Mouse (Mus musculus): Measurements from ENCODE around the gene Myl6b. TPM values are rescaled to one million over a fixed set of nuclear protein-coding genes. Genes with fewer than 3 reads are reported as not detected.

Myl6b gene
- polyA plus RNA-seq, 1 experiment from 2014 or later, result 5.5 TPM

GRCm38 (mm10) chr10:128489380-128489779 is 9.1 kb downstream of the Myl6b start:
- Histone ChIP-seq H3K9me3 (ENCODE audit: low read length) (no peaks in the 10 kb centered on the region), H3K27me3 (replicated peaks; ENCODE audit: insufficient read depth, low read length) (no peaks in the 10 kb centered on the region), H3K4me1 (ENCODE audit: insufficient read depth, low read depth, low read length) (no peaks in the 10 kb centered on the region), H3K27ac (ENCODE audit: low read length) (no peak overlapping the region), H3K4me3 (ENCODE audit: low read depth, low read length) (no peak overlapping the region), H3K4me2 (replicated peaks; ENCODE audit: low read depth, low read length) (no peak overlapping the region), H3K36me3 (ENCODE audit: insufficient read depth, low read length) (peaks cover 33% of the 10 kb centered on the region), H3K9ac (replicated peaks; ENCODE audit: low read depth) (no peak overlapping the region)
- ATAC-seq (no peak), DNase-seq (ENCODE audit: low spot score) (peak; percentile 50)
- 46% methylated on average over 5 of the region's 5 CpGs for WGBS
- TF ChIP-seq EP300 (IDR thresholded peaks at IDR 0.05) (no peak), CTCF (IDR thresholded peaks at IDR 0.05) (no peak)

DNA sequence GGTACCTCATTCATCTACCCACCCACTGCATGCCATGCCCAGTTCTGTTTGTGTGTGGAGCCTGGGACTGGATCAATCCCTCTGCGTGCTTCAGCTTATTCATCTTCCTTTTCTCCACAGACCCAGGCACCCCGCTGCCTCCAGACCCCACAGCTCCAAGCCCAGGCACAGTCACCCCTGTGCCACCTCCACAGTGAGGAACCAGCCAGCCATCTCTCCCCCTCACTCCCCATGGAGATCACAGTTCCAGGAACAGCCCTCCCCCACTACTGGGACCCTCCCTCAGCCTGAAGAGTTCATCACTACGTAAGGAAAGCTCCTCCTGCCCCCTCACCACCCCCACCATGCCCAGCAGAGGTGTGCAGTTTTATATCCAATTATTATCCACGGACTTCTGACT is 9.7 kb downstream of the Myl6b start:
- 69% methylated on average over 4 of the region's 4 CpGs for WGBS
- Histone ChIP-seq H3K27ac (ENCODE audit: low read length) (no peak overlapping the region), H3K9me3 (ENCODE audit: low read length) (no peaks in the 10 kb centered on the region), H3K4me3 (ENCODE audit: low read depth, low read length) (no peak overlapping the region), H3K4me2 (replicated peaks; ENCODE audit: low read depth, low read length) (no peak overlapping the region), H3K27me3 (replicated peaks; ENCODE audit: insufficient read depth, low read length) (no peaks in the 10 kb centered on the region), H3K36me3 (ENCODE audit: insufficient read depth, low read length) (peaks cover 35% of the 10 kb centered on the region), H3K4me1 (ENCODE audit: insufficient read depth, low read depth, low read length) (no peaks in the 10 kb centered on the region), H3K9ac (replicated peaks; ENCODE audit: low read depth) (no peak overlapping the region)
- TF ChIP-seq CTCF (IDR thresholded peaks at IDR 0.05), result no peak
- TF ChIP-seq EP300 (IDR thresholded peaks at IDR 0.05), result no peak
- DNase-seq (ENCODE audit: low spot score) (no peak), ATAC-seq (no peak)

DNA sequence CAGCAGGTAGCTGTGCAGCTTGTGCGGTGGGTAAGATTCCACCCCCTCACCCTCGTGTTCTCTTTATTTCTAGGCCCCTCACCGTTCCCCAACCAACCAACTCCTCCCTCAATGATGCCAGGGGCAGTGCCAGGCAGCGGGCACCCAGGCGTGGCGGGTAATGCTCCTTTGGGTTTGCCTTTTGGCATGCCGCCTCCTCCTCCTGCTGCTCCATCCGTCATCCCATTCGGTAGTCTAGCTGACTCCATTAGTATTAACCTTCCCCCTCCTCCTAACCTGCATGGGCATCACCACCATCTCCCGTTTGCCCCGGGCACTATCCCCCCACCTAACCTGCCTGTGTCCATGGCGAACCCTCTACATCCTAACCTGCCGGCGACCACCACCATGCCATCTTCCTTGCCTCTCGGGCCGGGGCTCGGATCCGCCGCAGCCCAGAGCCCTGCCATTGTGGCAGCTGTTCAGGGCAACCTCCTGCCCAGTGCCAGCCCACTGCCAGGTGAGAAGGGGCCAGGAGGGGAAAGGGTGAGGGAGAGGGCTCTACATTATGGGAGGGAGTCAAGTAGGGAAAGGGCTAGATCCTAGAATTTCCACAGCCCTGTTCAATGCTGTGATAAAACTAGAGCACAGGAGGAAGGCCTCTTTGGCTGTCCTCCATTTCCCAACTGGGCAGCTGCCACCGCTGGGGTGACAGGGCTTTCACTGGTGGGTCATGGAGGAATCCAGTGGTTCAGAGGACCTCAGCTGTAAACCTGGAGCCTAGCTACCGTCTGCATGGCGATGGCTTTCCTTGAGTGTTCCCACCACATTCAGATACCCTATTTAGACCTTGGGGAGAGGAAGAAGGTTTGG is 10.4 kb downstream of the Myl6b start:
- WGBS, result 88% methylated on average over 22 of the region's 22 CpGs
- TF ChIP-seq EP300 (IDR thresholded peaks at IDR 0.05) (no peak), CTCF (IDR thresholded peaks at IDR 0.05) (no peak)
- no peaks in the 10 kb centered on the region for H3K9me3 ChIP-seq (ENCODE audit: low read length)
- peaks cover 39% of the 10 kb centered on the region for H3K36me3 ChIP-seq (ENCODE audit: insufficient read depth, low read length)
- ATAC-seq (no peak), DNase-seq (ENCODE audit: low spot score) (no peak)
- no peak overlapping the region for H3K4me2 ChIP-seq (replicated peaks; ENCODE audit: low read depth, low read length)
- H3K27ac ChIP-seq (ENCODE audit: low read length), result no peak overlapping the region
- H3K27me3 ChIP-seq (replicated peaks; ENCODE audit: insufficient read depth, low read length), result no peaks in the 10 kb centered on the region
- H3K9ac ChIP-seq (replicated peaks; ENCODE audit: low read depth), result no peak overlapping the region
- H3K4me3 ChIP-seq (ENCODE audit: low read depth, low read length), result no peak overlapping the region
- H3K4me1 ChIP-seq (ENCODE audit: insufficient read depth, low read depth, low read length), result no peaks in the 10 kb centered on the region

DNA sequence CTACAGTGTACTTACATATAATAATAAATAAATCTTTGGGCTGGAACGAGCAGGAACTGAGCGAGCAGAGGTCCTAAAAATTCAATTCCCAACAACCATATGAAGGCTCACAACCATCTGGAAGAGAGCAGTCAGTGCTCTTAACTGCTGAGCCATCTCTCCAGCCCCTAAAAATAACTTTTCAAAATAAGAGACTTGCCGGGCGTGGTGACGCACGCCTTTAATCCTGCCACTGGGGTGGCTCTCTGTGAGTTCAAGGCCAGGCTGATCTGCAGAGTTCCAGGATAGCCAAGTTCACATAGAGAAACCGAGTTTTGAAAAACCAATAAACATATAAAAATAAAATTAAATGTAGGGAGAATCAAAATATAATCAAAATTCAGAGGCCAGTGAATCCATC is 12.1 kb downstream of the Myl6b start:
- no peak for DNase-seq (ENCODE audit: low spot score)
- Histone ChIP-seq H3K4me1 (ENCODE audit: insufficient read depth, low read depth, low read length) (no peaks in the 10 kb centered on the region), H3K4me2 (replicated peaks; ENCODE audit: low read depth, low read length) (no peak overlapping the region), H3K4me3 (ENCODE audit: low read depth, low read length) (no peak overlapping the region), H3K9ac (replicated peaks; ENCODE audit: low read depth) (no peak overlapping the region), H3K27me3 (replicated peaks; ENCODE audit: insufficient read depth, low read length) (no peaks in the 10 kb centered on the region), H3K27ac (ENCODE audit: low read length) (no peak overlapping the region), H3K36me3 (ENCODE audit: insufficient read depth, low read length) (peaks cover 55% of the 10 kb centered on the region), H3K9me3 (ENCODE audit: low read length) (no peaks in the 10 kb centered on the region)
- no peak for ATAC-seq
- TF ChIP-seq CTCF (IDR thresholded peaks at IDR 0.05) (no peak), EP300 (IDR thresholded peaks at IDR 0.05) (no peak)
- 81% methylated on average over 7 of the region's 7 CpGs for WGBS

- Histone ChIP-seq H3K36me3 (ENCODE audit: insufficient read depth, low read length) (peaks cover 40% of the 10 kb centered on the region), H3K4me1 (ENCODE audit: insufficient read depth, low read depth, low read length) (no peaks in the 10 kb centered on the region), H3K27me3 (replicated peaks; ENCODE audit: insufficient read depth, low read length) (no peaks in the 10 kb centered on the region), H3K9ac (replicated peaks; ENCODE audit: low read depth) (no peak overlapping the region), H3K4me2 (replicated peaks; ENCODE audit: low read depth, low read length) (no peak overlapping the region), H3K27ac (ENCODE audit: low read length) (no peak overlapping the region), H3K9me3 (ENCODE audit: low read length) (no peaks in the 10 kb centered on the region), H3K4me3 (ENCODE audit: low read depth, low read length) (no peak overlapping the region)
- DNase-seq (ENCODE audit: low spot score) (no peak), ATAC-seq (no peak)
- no peak for TF ChIP-seq EP300 (IDR thresholded peaks at IDR 0.05)
- TF ChIP-seq CTCF (IDR thresholded peaks at IDR 0.05), result no peak
- WGBS, result 84% methylated on average over 11 of the region's 12 CpGs
Measured at GRCm38 (mm10) chr10:128474366-128474765, 24.1 kb downstream of the Myl6b start.

DNA sequence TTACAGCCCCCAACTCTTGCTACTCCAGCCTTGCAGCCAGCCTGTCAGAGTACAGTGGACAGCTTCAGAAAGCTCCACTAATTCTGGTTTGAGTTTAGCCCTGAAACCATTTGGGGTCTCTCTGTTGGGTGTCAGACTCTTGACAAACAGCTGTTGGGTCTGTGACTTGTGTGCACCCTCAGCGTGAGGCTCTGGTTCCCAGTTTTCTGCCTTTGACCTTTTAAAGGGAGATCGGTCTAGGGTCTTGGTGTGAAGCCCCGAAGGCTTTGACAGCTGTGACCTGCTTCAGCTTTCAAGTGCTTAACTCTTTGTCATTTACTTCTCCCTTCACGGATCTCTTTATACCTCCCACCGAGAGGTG is 38.2 kb downstream of the Myl6b start:
- Histone ChIP-seq H3K4me1 (ENCODE audit: insufficient read depth, low read depth, low read length) (0 out of 2 replicates have a peak, but pooled peaks cover 11% of the 10 kb centered on the region), H3K27ac (ENCODE audit: low read length) (no peak overlapping the region), H3K4me3 (ENCODE audit: low read depth, low read length) (peak overlapping the region; percentile 85), H3K4me2 (replicated peaks; ENCODE audit: low read depth, low read length) (peak overlapping the region; percentile 79), H3K9ac (replicated peaks; ENCODE audit: low read depth) (peak overlapping the region; percentile 76; the same call in 1 of the 2 replicates), H3K27me3 (replicated peaks; ENCODE audit: insufficient read depth, low read length) (no peaks in the 10 kb centered on the region), H3K9me3 (ENCODE audit: low read length) (no peaks in the 10 kb centered on the region), H3K36me3 (ENCODE audit: insufficient read depth, low read length) (peaks cover 23% of the 10 kb centered on the region; the same call in 1 of the 2 replicates)
- TF ChIP-seq EP300 (IDR thresholded peaks at IDR 0.05) (no peak), CTCF (IDR thresholded peaks at IDR 0.05) (no peak)
- DNase-seq (ENCODE audit: low spot score) (no peak), ATAC-seq (no peak)
- 3% methylated on average over 5 of the region's 5 CpGs for WGBS
